In genomic region chr5:53998146-53998742, GRCm38 (mm10) we compare ENCODE assay signal across 8 mouse cellular contexts. TPM values are rescaled to one million over a fixed set of nuclear protein-coding genes. Genes with fewer than 3 reads are reported as not detected.
DNase-seq lines count a peak whose midpoint lies in the region; ATAC-seq and TF ChIP-seq lines count a peak whose summit lies in the region.

Gene Stim2 (plus strand): TSS chr5:53998499.

- peak within 1 kb of the TSS; percentile 83 for H3K4me3 ChIP-seq in bone marrow, adult 2 months (replicated peaks; ENCODE audit: control insufficient read depth, low read depth, low read length)
- peak within 1 kb of the TSS; percentile 95 for H3K4me3 ChIP-seq in embryonic facial prominence, embryonic 15.5 days (replicated peaks)
- peak within 1 kb of the TSS; percentile 92 for H3K4me3 ChIP-seq in kidney, embryonic 14.5 days (ENCODE audit: low read length)
- peak within 1 kb of the TSS; percentile 97 for H3K4me3 ChIP-seq in limb, embryonic 15.5 days

- no peaks in the 10 kb centered on the region for H3K36me3 ChIP-seq in embryonic facial prominence, embryonic 15.5 days
- H3K36me3 ChIP-seq in kidney, embryonic 14.5 days (ENCODE audit: control insufficient read depth, insufficient read depth, low read length) = no peaks in the 10 kb centered on the region
- no peaks in the 10 kb centered on the region for H3K36me3 ChIP-seq in limb, embryonic 15.5 days

- TF ChIP-seq POLR2A in bone marrow, adult 2 months (IDR thresholded peaks at IDR 0.05; ENCODE audit: borderline replicate concordance, control insufficient read depth, low read depth, low read length) = peak; percentile 63; the same call in 1 of the 2 replicates

- H3K9me3 ChIP-seq in embryonic facial prominence, embryonic 15.5 days (replicated peaks) = no peaks in the 10 kb centered on the region
- H3K9me3 ChIP-seq in kidney, embryonic 14.5 days (ENCODE audit: control insufficient read depth, low read length) = no peaks in the 10 kb centered on the region
- no peaks in the 10 kb centered on the region for H3K9me3 ChIP-seq in limb, embryonic 15.5 days

- H3K4me1 ChIP-seq in bone marrow, adult 2 months (ENCODE audit: control insufficient read depth, insufficient read depth, low read length) = peaks cover 1% of the 10 kb centered on the region
- H3K4me1 ChIP-seq in embryonic facial prominence, embryonic 15.5 days = peaks cover 24% of the 10 kb centered on the region
- H3K4me1 ChIP-seq in kidney, embryonic 14.5 days (ENCODE audit: control insufficient read depth, insufficient read depth, low read length) = peaks cover 12% of the 10 kb centered on the region
- peaks cover 29% of the 10 kb centered on the region for H3K4me1 ChIP-seq in limb, embryonic 15.5 days

- peak within 1 kb of the TSS; percentile 96 for H3K27ac ChIP-seq in bone marrow, adult 2 months (ENCODE audit: control insufficient read depth, insufficient read depth, low read depth, low read length, poor library complexity)
- H3K27ac ChIP-seq in embryonic facial prominence, embryonic 15.5 days (replicated peaks) = peak within 1 kb of the TSS; percentile 93
- peak within 1 kb of the TSS; percentile 92 for H3K27ac ChIP-seq in kidney, embryonic 14.5 days (ENCODE audit: low read depth, low read length)
- peak within 1 kb of the TSS; percentile 92 for H3K27ac ChIP-seq in limb, embryonic 15.5 days

- no peak for TF ChIP-seq CTCF in bone marrow, adult 2 months (IDR thresholded peaks at IDR 0.05; ENCODE audit: control insufficient read depth, insufficient read depth, low read length)

- under 1% methylated on average over 48 of the region's 71 CpGs for WGBS in bone marrow, adult 2 months
- under 1% methylated on average over 65 of the region's 71 CpGs for WGBS in embryonic facial prominence, embryonic 15.5 days
- WGBS in kidney, embryonic 14.5 days = under 1% methylated on average over 47 of the region's 71 CpGs
- under 1% methylated on average over 68 of the region's 71 CpGs for WGBS in limb, embryonic 15.5 days

- H3K27me3 ChIP-seq in embryonic facial prominence, embryonic 15.5 days = no peaks in the 10 kb centered on the region
- H3K27me3 ChIP-seq in kidney, embryonic 14.5 days (ENCODE audit: control insufficient read depth, insufficient read depth, low read length) = no peaks in the 10 kb centered on the region
- H3K27me3 ChIP-seq in limb, embryonic 15.5 days = no peaks in the 10 kb centered on the region

- ATAC-seq in embryonic facial prominence, embryonic 15.5 days (ENCODE audit: insufficient number of reproducible peaks, low FRiP score, low TSS enrichment, low read depth) = peak; percentile 97
- ATAC-seq in kidney, embryonic 14.5 days (ENCODE audit: low FRiP score, low TSS enrichment) = peak; percentile 96
- peak; percentile 96 for ATAC-seq in limb, embryonic 15.5 days (ENCODE audit: insufficient number of reproducible peaks, low FRiP score, low TSS enrichment, low read depth)

- DNase-seq in 416B (ENCODE audit: low read depth) = peak; percentile 93
- DNase-seq in heart, adult 9 months (ENCODE audit: low spot score in 2 of 2) = peak; percentile 94 to 96
- DNase-seq in monocyte, adult 2 months (ENCODE audit: low read depth in 1 of 2, low spot score in 2 of 2) = peak; percentile 88 to 96
- DNase-seq in spleen, postnatal 36 days (ENCODE audit: low spot score in 2 of 2) = peak; percentile 93 to 94

- peak within 1 kb of the TSS; percentile 63 for H3K4me2 ChIP-seq in embryonic facial prominence, embryonic 15.5 days (replicated peaks)
- peak within 1 kb of the TSS; percentile 58 for H3K4me2 ChIP-seq in kidney, embryonic 14.5 days (replicated peaks; ENCODE audit: low read depth, low read length)
- H3K4me2 ChIP-seq in limb, embryonic 15.5 days = peak within 1 kb of the TSS; percentile 78

- peak within 1 kb of the TSS; percentile 91 for H3K9ac ChIP-seq in embryonic facial prominence, embryonic 15.5 days
- H3K9ac ChIP-seq in kidney, embryonic 14.5 days (ENCODE audit: low read depth, low read length) = peak within 1 kb of the TSS; percentile 95
- peak within 1 kb of the TSS; percentile 91 for H3K9ac ChIP-seq in limb, embryonic 15.5 days

RNA-seq across cellular contexts. Expression of gene Stim2, which starts in this region (rescaled TPM):
- polyA plus RNA-seq in bone marrow, adult 2 months (2011; ENCODE audit: insufficient read depth, insufficient read length, low replicate concordance, missing spikeins) = 9.6 and 19.1 TPM in 2 replicates
- 23.5 and 24.4 TPM in 2 replicates for polyA plus RNA-seq in embryonic facial prominence, embryonic 15.5 days (2015; fragmentation: Nextera tagmentation; extraction: Ambion mirVana)
- polyA plus RNA-seq in kidney, embryonic 14.5 days (2014; fragmentation: Nextera tagmentation; extraction: Ambion mirVana) = 16.5 and 26.0 TPM in 2 replicates
- polyA plus RNA-seq in limb, embryonic 15.5 days (2015; fragmentation: Nextera tagmentation; extraction: Ambion mirVana) = 16.0 and 22.6 TPM in 2 replicates

Comparison
In these comparisons a context has a peak if more than half of its experiments do, and no peak if none do; other contexts are left out.
1. Peak in every context shown above with its lines: DNase-seq, ATAC-seq, H3K4me3 ChIP-seq and H3K27ac ChIP-seq.